Mouse (Mus musculus) heart, postnatal 0 days (tissue): ENCODE measurements around the gene Dock4. TPM values are rescaled to one million over a fixed set of nuclear protein-coding genes. Genes with fewer than 3 reads are reported as not detected.
A peak's percentile ranks its signal among the peaks of the same experiment; 100 is the strongest.

Experiments
- ATAC-seq: fragments of 200-750 bp; cut with Nextera tagmentation; 2 replicates; pipeline ENCODE4 v1.8.0; 2017; ENCODE audit warnings: low read depth, moderate number of reproducible peaks, moderate library complexity; ENCODE audit not compliant: insufficient read depth
- DNase-seq: peaks from one replicate; pipeline ENCODE4 v3.0.0-alpha.2; 2016; ENCODE audit warnings: low spot score
- H3K27ac ChIP-seq: fragments of 300-500 bp; sonication (generic); 2 replicates; pipeline ENCODE4 v1.5.1; 2014; ENCODE audit warnings: low read depth, mild to moderate bottlenecking
- H3K27me3 ChIP-seq: fragments of 300-500 bp; sonication (generic); 2 replicates; pipeline ENCODE4 v1.6.1; 2014; ENCODE audit warnings: low read length, mixed read lengths; ENCODE audit not compliant: control insufficient read depth, insufficient read depth
- H3K36me3 ChIP-seq: fragments of 300-500 bp; sonication (generic); replicated peaks from 2 replicates; pipeline ENCODE4 v1.6.1; 2014; ENCODE audit warnings: low read length, mixed read lengths; ENCODE audit not compliant: control insufficient read depth, insufficient read depth
- H3K4me1 ChIP-seq: fragments of 300-500 bp; sonication (generic); 2 replicates; pipeline ENCODE4 v1.6.1; 2014; ENCODE audit warnings: antibody characterized with exemption; ENCODE audit not compliant: control insufficient read depth, insufficient read depth
- H3K4me2 ChIP-seq: fragments of 300-500 bp; sonication (generic); 2 replicates; pipeline ENCODE4 v1.6.1; 2014; ENCODE audit warnings: low read depth, mild to moderate bottlenecking, low read length, moderate library complexity
- H3K4me3 ChIP-seq: fragments of 300-500 bp; sonication (generic); 2 replicates; pipeline ENCODE4 v1.5.1; 2014; ENCODE audit warnings: low read depth, low read length
- H3K9ac ChIP-seq: fragments of 300-500 bp; sonication (generic); replicated peaks from 2 replicates; pipeline ENCODE4 v1.6.1; 2014; ENCODE audit warnings: low read depth, low read length, mixed read lengths
- H3K9me3 ChIP-seq: fragments of 300-500 bp; sonication (generic); replicated peaks from 2 replicates; pipeline ENCODE4 v1.6.1; 2016; ENCODE audit warnings: low read length; ENCODE audit not compliant: control insufficient read depth
- CTCF ChIP-seq: IDR thresholded peaks from 2 replicates; pipeline ENCODE4 v1.5.1; 2016; ENCODE audit warnings: antibody characterized with exemption, control low read depth, low read depth
- EP300 ChIP-seq: IDR thresholded peaks from 2 replicates; pipeline ENCODE4 v1.6.1; 2016; ENCODE audit warnings: antibody characterized with exemption, low read depth
- WGBS: fragments of 180-500 bp; shearing (Covaris S2); extraction: QIAGEN DNeasy Blood & Tissue Kit; methylation state at CpG from one replicate; pipeline ENCODE4 v1.1.7; 2014; 5-methylcytosine and 5-hydroxymethylcytosine counted together
- polyA plus RNA-seq: library from polyadenylated mRNA; unstranded; fragments of >200 nt; fragmentation: Nextera tagmentation; extraction: Ambion mirVana; gene quantifications from 2 replicates; pipeline ENCODE4 v1.2.1, GENCODE M21; 2015
- total RNA-seq: library from RNA; depleted of rRNA; stranded (reverse); fragments of >200 nt; gene quantifications from 2 replicates; pipeline ENCODE4 v1.2.3, GENCODE M21; 2014; ENCODE audit warnings: low replicate concordance

The Dock4 gene
- total and polyA plus RNA-seq, 2 experiments from 2014 or later = 4.2 to 9.2 TPM

DNA sequence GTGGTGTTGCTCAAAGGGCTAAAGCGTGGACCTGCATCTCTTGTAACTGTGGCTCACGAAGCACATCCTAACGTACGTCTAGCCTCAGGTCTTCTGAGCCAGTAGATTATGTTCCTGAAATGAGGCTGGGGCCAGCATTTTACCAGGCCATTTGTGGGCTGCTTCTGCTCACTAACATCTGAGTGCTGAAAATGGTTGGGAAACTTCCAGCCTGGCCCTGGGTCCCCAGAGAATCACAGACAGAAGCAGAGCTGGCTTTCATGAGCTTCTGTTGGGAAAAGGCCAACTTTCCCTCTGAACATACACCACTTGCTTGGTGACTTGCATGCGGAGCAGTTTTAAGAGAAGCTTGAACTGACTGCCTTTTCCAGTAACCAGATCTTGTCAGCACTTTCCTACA lies 393.2 kb downstream of the Dock4 start:
- 0 out of 2 replicates have a peak, but pooled peaks cover 6% of the 10 kb centered on the region for H3K4me1 ChIP-seq
- DNase-seq (no peak), ATAC-seq (no peak)
- H3K9me3 ChIP-seq = no peaks in the 10 kb centered on the region
- H3K27ac ChIP-seq = no peak overlapping the region
- H3K36me3 ChIP-seq = no peaks in the 10 kb centered on the region
- WGBS = 59% methylated on average over 5 of the region's 5 CpGs
- no peak for TF ChIP-seq EP300
- TF ChIP-seq CTCF = no peak
- no peak overlapping the region for H3K4me3 ChIP-seq
- H3K9ac ChIP-seq = no peak overlapping the region
- no peaks in the 10 kb centered on the region for H3K27me3 ChIP-seq
- no peak overlapping the region for H3K4me2 ChIP-seq

DNA sequence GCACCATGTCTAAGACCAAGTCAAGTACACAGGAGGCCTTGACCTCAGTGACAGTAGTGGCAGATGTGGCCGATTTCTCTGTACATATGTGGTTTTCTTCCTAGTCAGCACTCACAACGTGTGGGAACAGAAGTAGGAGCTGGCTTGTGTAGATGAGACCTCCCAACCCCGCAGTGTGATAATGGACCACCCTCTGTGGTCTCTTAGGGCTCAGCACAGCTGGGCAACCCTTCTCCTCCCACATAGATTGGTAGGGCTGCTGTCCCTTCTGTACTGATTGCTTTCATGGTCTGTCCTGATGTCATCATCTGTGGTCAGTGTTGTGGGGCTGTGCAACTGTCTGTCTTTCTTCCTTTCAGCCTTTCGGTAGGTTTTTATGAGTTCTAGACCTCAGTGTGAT lies 394.1 kb downstream of the Dock4 start:
- Histone ChIP-seq H3K4me3 (no peak overlapping the region), H3K4me2 (no peak overlapping the region), H3K27me3 (no peaks in the 10 kb centered on the region), H3K27ac (no peak overlapping the region), H3K4me1 (0 out of 2 replicates have a peak, but pooled peaks cover 6% of the 10 kb centered on the region), H3K36me3 (0 out of 2 replicates have a peak, but pooled peaks cover 3% of the 10 kb centered on the region), H3K9ac (no peak overlapping the region), H3K9me3 (no peaks in the 10 kb centered on the region)
- WGBS = 74% methylated on average over 4 of the region's 4 CpGs
- no peak for TF ChIP-seq EP300
- no peak for TF ChIP-seq CTCF
- ATAC-seq = no peak
- DNase-seq = no peak

DNA sequence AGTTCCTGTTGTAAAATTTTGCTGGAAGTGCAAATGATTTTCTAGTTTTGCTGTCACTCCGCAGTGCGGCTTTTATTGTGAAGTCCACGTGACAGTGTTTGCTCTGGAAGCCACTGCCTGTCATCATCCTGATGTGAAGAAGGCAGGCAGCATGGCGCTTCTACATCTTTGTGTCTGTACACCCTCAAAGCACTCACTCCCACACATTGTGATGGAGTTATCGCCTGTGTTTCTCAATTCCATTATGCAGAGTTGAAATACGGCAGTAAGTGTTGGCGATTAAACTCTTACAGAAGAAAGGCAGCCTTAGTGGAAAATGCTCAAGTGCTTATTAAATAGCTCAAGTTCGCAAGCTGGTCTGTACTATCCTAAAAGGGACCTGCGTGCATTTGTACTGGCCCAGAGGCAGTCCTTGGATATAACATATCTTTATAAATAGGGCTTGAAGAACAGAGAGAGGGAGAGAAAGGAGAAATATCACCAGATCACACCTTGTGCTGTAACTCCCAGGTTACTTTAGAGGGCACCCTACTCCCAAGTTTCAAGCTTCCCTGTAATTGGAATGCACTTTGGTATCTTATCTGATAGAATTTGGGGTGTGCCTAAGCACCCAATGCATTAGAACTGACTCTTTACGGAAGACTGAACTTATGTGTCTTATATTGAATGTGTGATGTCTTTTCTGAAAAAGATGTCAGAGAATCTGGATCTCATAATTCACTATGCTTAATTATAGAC lies 396.7 kb downstream of the Dock4 start:
- Histone ChIP-seq H3K9me3 (no peaks in the 10 kb centered on the region), H3K36me3 (0 out of 2 replicates have a peak, but pooled peaks cover 3% of the 10 kb centered on the region), H3K4me3 (no peak overlapping the region), H3K4me1 (0 out of 2 replicates have a peak, but pooled peaks cover 6% of the 10 kb centered on the region), H3K4me2 (no peak overlapping the region), H3K27ac (no peak overlapping the region), H3K9ac (no peak overlapping the region), H3K27me3 (no peaks in the 10 kb centered on the region)
- no peak for DNase-seq
- 50% methylated on average over 10 of the region's 10 CpGs for WGBS
- no peak for ATAC-seq
- TF ChIP-seq EP300 (no peak), CTCF (peak; percentile 34)

DNA sequence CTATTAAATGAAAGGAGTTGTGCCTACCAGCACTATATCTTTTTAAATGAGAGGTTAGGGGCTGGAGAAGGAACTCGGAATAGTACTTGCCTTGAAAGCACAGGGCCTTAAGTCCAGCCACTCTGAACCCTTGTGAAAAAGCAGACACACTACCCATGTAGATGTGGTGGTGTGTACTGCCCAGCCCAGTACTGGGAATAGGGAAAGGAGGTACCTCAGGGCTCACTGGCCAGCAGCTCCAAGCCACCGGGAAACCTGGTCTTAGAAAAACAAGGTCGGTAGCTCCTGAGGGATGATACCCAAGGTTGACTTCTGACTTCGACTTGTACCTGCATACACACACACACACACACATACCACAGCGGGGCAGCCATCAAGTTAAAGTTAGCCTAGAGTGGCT lies 397.2 kb downstream of the Dock4 start:
- H3K4me2 ChIP-seq = no peak overlapping the region
- no peaks in the 10 kb centered on the region for H3K27me3 ChIP-seq
- H3K4me3 ChIP-seq = no peak overlapping the region
- H3K9me3 ChIP-seq = no peaks in the 10 kb centered on the region
- ATAC-seq = no peak
- H3K4me1 ChIP-seq = 0 out of 2 replicates have a peak, but pooled peaks cover 5% of the 10 kb centered on the region
- 71% methylated on average over 5 of the region's 5 CpGs for WGBS
- 0 out of 2 replicates have a peak, but pooled peaks cover 3% of the 10 kb centered on the region for H3K36me3 ChIP-seq
- no peak for DNase-seq
- no peak overlapping the region for H3K27ac ChIP-seq
- TF ChIP-seq EP300 = no peak
- TF ChIP-seq CTCF = no peak
- H3K9ac ChIP-seq = no peak overlapping the region

DNA sequence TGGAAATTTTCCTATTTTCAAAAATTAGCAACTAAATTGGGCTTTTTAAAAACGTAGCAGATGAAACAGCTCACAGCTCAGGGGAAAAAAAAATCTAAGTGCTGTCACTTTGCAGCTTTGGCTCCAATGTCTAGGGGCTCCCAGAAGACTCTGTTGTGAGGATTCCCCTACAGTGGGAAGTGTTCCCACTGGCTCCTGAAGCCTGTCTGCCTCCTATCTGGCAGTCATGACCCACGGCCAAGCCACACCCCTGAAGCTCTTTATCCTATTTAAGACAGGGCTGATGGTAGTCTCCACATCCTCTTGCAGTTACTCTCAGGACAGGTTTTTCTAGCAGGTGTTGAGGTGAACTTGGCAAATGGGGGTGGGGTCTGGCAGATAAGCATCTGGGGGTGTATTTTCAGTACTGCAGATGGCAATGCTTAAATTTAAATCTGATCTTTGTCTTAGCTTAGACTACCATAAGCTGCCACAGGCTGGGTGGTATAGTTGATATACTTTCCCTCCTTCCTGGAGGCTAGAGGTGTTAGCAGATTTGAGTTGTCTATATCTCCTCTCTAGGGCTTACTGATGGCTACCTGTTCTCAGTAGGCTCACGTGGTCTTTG lies 397.8 kb downstream of the Dock4 start:
- Histone ChIP-seq H3K36me3 (0 out of 2 replicates have a peak, but pooled peaks cover 3% of the 10 kb centered on the region), H3K9me3 (no peaks in the 10 kb centered on the region), H3K9ac (no peak overlapping the region), H3K27me3 (no peaks in the 10 kb centered on the region), H3K27ac (no peak overlapping the region), H3K4me3 (no peak overlapping the region), H3K4me1 (no peaks in the 10 kb centered on the region), H3K4me2 (no peak overlapping the region)
- TF ChIP-seq CTCF (no peak), EP300 (no peak)
- WGBS = 53% methylated on average over 3 of the region's 3 CpGs
- ATAC-seq (no peak), DNase-seq (no peak)
